Mouse (Mus musculus) forebrain, embryonic 11.5 days (tissue): ENCODE results near the gene Dagla. TPM values are rescaled to one million over a fixed set of nuclear protein-coding genes. Genes with fewer than 3 reads are reported as not detected.
A peak's percentile ranks its signal among the peaks of the same experiment; 100 is the strongest.

Experiments
- ATAC-seq: fragments of 200-750 bp; cut with Nextera tagmentation; replicated peaks from 2 replicates; pipeline ENCODE4 v1.8.0; 2017; ENCODE audit warnings: moderate TSS enrichment; ENCODE audit not compliant: low FRiP score
- DNase-seq: peaks from one replicate; pipeline ENCODE4 v3.0.0-alpha.2; 2017; ENCODE audit warnings: low spot score
- H3K27ac ChIP-seq: fragments of 300-500 bp; sonication (generic); 2 replicates; pipeline ENCODE4 v1.5.1; 2014; ENCODE audit warnings: low read depth, low read length
- H3K27me3 ChIP-seq: fragments of 300-500 bp; sonication (generic); 2 replicates; pipeline ENCODE4 v1.6.1; 2014; ENCODE audit warnings: mild to moderate bottlenecking, low read length, mixed read lengths; ENCODE audit not compliant: control insufficient read depth, insufficient read depth
- H3K36me3 ChIP-seq: fragments of 300-500 bp; sonication (generic); 2 replicates; pipeline ENCODE4 v1.6.1; 2014; ENCODE audit warnings: mild to moderate bottlenecking, low read length, moderate library complexity, mixed read lengths; ENCODE audit not compliant: control insufficient read depth, insufficient read depth
- H3K4me1 ChIP-seq: fragments of 300-500 bp; sonication (generic); replicated peaks from 2 replicates; pipeline ENCODE4 v1.6.1; 2014; ENCODE audit warnings: low read length, mixed read lengths; ENCODE audit not compliant: control insufficient read depth, insufficient read depth
- H3K4me2 ChIP-seq: fragments of 300-500 bp; sonication (generic); 2 replicates; pipeline ENCODE4 v1.6.1; 2014; ENCODE audit warnings: low read depth, mild to moderate bottlenecking, low read length, moderate library complexity, mixed read lengths; ENCODE audit not compliant: severe bottlenecking
- H3K4me3 ChIP-seq: fragments of 300-500 bp; sonication (generic); 2 replicates; pipeline ENCODE4 v1.5.1; 2014; ENCODE audit warnings: low read depth, low read length
- H3K9ac ChIP-seq: fragments of 300-500 bp; sonication (generic); 2 replicates; pipeline ENCODE4 v1.6.1; 2014; ENCODE audit warnings: low read length
- H3K9me3 ChIP-seq: fragments of 300-500 bp; sonication (generic); 2 replicates; pipeline ENCODE4 v1.6.1; 2016; ENCODE audit warnings: low read length, mixed read lengths; ENCODE audit not compliant: control insufficient read depth
- WGBS: fragments of 180-500 bp; shearing (Covaris S2); extraction: QIAGEN DNeasy Blood & Tissue Kit; methylation state at CpG from one replicate; pipeline ENCODE4 v1.1.7; 2014; 5-methylcytosine and 5-hydroxymethylcytosine counted together
- polyA plus RNA-seq: library from polyadenylated mRNA; unstranded; fragments of >200 nt; fragmentation: Nextera tagmentation; extraction: Ambion mirVana; gene quantifications from 2 replicates; pipeline ENCODE4 v1.2.1, GENCODE M21; 2014

Dagla gene
- polyA plus RNA-seq, 1 experiment from 2014 or later = 2.5 TPM

DNA sequence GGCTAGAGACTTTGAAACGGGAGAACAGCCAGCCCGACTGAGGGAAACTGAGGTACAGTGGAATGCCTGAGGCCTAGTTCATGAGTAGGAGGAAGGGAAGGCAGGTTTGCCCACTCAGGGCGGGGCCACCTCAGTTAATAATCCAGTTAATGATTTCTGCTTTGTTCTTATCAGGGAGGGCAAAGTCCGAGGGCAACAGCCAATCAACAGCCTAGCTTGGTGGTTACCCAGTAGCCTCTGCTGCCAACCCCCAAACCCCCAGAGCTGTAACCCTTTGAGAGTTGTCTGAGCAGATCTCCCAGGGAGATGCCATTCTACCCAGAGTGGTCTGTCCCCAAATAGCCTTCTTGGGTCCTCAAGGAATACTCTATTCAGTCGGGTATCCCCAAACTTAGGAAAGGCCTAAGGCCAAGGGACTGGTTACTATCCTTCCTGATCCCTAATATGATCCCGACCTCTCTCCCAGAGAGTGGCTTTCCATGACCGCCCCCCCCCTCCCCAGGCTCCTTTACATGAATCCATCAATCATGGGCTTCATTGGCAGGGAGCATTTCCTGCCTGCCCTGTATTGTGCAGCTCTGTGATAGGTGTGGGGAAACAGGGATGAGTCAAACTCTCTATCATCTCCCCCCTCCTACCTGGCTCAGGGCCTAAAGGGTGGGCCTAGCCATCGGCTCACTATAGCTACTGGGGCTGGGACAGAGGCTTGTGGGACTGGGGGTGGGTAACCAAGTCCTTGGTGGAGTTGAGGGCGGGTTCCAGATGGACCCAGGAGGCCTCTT, 68.7 kb downstream of the Dagla start:
- peaks cover 8% of the 10 kb centered on the region for H3K4me1 ChIP-seq
- ATAC-seq = no peak
- WGBS = 87% methylated on average over 9 of the region's 9 CpGs

DNA sequence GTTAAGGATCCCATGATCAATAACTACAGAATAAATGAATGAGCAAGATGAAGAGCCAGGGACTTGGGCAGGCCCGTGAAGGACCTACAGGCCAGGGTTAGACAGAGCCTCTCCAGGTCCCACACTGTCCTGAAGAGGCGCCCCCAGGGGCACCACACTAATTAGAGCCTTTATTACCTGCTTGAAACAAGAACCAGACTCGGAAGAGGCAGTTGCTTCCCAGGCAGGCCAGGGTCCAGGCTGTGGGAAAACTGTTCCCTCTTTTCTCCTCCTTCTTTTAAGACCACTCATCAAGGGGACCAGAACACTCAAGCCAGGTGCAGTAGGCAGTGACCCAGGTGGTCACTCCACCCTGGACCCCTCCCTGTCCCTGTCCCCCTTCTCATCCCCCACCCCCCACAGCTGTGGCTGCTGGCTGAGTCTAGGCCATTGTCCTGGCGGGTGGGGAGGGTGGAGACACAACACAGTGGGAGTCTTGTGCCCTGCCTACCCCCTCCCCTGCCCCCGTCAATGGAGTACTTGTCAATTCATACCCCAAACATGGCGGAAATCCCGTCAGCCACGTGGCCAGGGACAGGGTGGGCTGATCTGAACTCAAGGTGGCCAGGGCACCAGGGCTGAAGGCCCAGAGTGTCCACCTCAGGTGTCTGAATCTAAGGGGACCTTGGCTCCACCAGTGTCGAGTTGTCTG, 72.2 kb downstream of the Dagla start:
- no peak; the same call in 1 of the 2 replicates for ATAC-seq
- WGBS = 32% methylated on average over 9 of the region's 9 CpGs

More for the DNA sequence above, 68.7 kb downstream of the Dagla start:
- H3K4me2 ChIP-seq = no peak overlapping the region
- H3K36me3 ChIP-seq = no peaks in the 10 kb centered on the region
- H3K4me3 ChIP-seq = no peak overlapping the region
- H3K9ac ChIP-seq = no peak overlapping the region
- DNase-seq = no peak
- H3K9me3 ChIP-seq = no peaks in the 10 kb centered on the region
- H3K27ac ChIP-seq = no peak overlapping the region
- H3K27me3 ChIP-seq = peaks cover 9% of the 10 kb centered on the region

DNA sequence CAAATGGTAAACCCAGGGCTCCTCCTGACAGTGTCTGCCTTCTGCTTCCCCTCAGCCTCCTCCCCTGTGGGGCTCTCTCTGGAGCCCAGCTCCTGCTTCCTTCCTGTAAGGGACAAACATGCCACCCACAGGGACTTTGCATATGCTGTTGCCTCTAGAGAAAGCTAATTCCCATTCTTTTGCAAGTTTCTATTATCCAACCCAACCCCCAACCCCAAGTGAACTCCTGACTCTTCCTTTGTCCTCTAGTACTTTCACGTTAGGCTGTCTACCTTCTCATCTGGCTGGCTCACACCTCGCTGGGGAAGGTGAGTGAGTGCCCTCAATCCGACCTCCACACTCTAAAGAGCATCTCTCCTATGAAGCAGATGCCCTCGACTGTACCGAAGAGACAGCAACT, 72.8 kb downstream of the Dagla start:
- ATAC-seq (no peak), DNase-seq (no peak)
- H3K27me3 ChIP-seq = no peaks in the 10 kb centered on the region
- no peak overlapping the region for H3K9ac ChIP-seq
- H3K9me3 ChIP-seq = no peaks in the 10 kb centered on the region
- no peak overlapping the region for H3K27ac ChIP-seq
- 11% methylated on average over 5 of the region's 5 CpGs for WGBS
- H3K36me3 ChIP-seq = no peaks in the 10 kb centered on the region
- H3K4me1 ChIP-seq = 0 out of 2 replicates have a peak, but pooled peaks cover 3% of the 10 kb centered on the region
- no peak overlapping the region for H3K4me2 ChIP-seq
- H3K4me3 ChIP-seq = no peak overlapping the region

More for the DNA sequence above, 72.2 kb downstream of the Dagla start:
- H3K9me3 ChIP-seq = no peaks in the 10 kb centered on the region
- H3K27me3 ChIP-seq = no peaks in the 10 kb centered on the region
- DNase-seq = no peak
- H3K4me2 ChIP-seq = no peak overlapping the region
- H3K9ac ChIP-seq = no peak overlapping the region
- H3K4me1 ChIP-seq = 0 out of 2 replicates have a peak, but pooled peaks cover 3% of the 10 kb centered on the region
- H3K36me3 ChIP-seq = no peaks in the 10 kb centered on the region
- no peak overlapping the region for H3K27ac ChIP-seq
- no peak overlapping the region for H3K4me3 ChIP-seq

DNA sequence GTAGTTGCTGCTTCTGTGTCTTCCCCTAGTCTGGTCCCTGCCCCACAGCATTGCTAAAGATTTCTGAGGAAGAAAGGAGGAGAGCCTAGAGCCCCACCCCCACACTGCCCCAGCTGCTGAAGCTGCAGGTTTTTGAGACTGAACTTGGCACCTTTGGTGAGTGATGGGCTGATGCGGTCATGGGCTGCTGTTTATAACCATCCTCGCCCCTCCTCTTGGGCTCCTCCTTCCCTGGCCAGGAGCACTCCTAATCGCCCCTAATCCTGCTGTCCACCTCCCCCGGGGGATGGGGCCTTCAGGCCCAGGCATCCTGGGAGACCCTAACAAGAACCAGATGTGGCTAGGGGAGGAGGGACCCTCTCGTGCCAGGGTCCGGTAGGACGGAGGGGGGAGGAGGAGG, 73.7 kb downstream of the Dagla start:
- H3K27ac ChIP-seq = no peak overlapping the region
- H3K9ac ChIP-seq = peak overlapping the region; percentile 5; the same call in 1 of the 2 replicates
- no peak overlapping the region for H3K4me3 ChIP-seq

DNA sequence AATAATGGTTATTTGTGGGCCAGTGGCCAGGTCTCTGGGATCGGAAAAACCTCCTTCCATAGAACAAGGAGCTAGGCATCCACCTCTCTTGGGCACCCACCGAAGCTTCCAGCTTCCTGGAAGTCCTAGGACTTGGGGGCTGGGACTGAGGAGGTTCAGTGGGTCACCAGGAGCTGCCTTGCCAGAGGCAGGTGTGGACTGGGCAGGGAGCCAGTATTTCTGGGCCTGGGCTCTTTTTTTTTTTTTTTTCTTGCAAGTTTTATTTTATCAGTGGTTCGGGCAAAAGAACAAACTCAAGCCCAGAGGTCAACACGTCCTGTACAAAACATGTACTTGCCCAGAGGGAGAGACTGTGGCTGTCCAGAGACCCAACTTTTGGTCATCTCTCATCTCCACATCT, 78.9 kb downstream of the Dagla start:
- H3K9me3 ChIP-seq = no peaks in the 10 kb centered on the region
- H3K9ac ChIP-seq = no peak overlapping the region
- 88% methylated on average over 4 of the region's 4 CpGs for WGBS
- no peak overlapping the region for H3K27ac ChIP-seq
- H3K4me2 ChIP-seq = no peak overlapping the region; the same call in 1 of the 2 replicates
- DNase-seq (no peak), ATAC-seq (no peak)
- H3K36me3 ChIP-seq = no peaks in the 10 kb centered on the region
- H3K27me3 ChIP-seq = no peaks in the 10 kb centered on the region
- H3K4me3 ChIP-seq = no peak overlapping the region
- H3K4me1 ChIP-seq = peaks cover 5% of the 10 kb centered on the region; the same call in 1 of the 2 replicates

More for the DNA sequence above, 73.7 kb downstream of the Dagla start:
- Histone ChIP-seq H3K4me2 (no peak overlapping the region), H3K36me3 (no peaks in the 10 kb centered on the region), H3K27me3 (no peaks in the 10 kb centered on the region), H3K9me3 (no peaks in the 10 kb centered on the region), H3K4me1 (0 out of 2 replicates have a peak, but pooled peaks cover 3% of the 10 kb centered on the region)
- no peak for DNase-seq
- ATAC-seq = no peak
- 9% methylated on average over 7 of the region's 7 CpGs for WGBS

DNA sequence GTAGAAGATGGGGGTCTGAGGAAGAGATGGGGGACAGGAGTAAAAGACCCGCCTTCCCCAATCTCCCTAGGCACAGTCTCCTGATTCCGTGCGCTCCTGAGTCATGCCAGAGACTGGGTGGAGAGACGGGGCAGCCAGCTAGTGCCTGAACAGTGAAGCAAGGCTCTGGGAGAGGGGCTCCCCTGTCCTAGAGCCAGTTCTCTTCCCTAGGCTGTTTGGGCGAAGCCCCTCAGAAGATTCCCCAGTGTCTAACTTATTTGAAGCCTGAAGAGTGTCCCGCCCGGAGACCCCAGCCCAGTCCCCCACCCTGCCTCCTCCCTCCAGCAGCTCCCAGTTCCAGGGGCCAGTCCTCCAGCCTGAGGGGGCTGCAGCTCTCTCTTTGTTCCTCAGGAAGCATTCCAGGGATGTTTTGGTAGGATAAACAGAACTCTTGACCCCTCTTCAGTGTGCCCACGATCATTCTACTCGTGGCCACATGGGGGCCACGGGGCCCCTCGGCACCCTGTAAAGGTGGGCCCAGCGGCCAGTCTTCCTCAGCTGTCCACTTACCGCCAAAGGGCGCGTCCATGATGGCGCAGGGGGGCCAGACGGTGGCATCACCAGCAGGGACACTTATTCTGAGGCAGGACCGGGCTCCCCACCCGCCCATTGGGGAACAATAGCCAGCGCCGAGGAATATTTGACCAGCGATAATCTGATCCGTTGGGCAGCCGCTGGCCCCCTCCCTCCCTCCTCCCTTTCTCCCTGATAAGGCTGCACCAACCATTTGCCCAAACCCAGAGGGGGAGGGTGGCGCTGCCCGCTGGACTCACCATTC, 79.8 kb downstream of the Dagla start:
- no peaks in the 10 kb centered on the region for H3K27me3 ChIP-seq
- no peak overlapping the region for H3K4me3 ChIP-seq
- peaks cover 5% of the 10 kb centered on the region; the same call in 1 of the 2 replicates for H3K4me1 ChIP-seq
- H3K36me3 ChIP-seq = no peaks in the 10 kb centered on the region
- H3K9ac ChIP-seq = peak overlapping the region; percentile 27; the same call in 1 of the 2 replicates
- H3K27ac ChIP-seq = no peak overlapping the region
- no peaks in the 10 kb centered on the region for H3K9me3 ChIP-seq
- DNase-seq (no peak), ATAC-seq (peak; percentile 36; the same call in 1 of the 2 replicates)
- H3K4me2 ChIP-seq = peak overlapping the region; percentile 35
- 31% methylated on average over 26 of the region's 26 CpGs for WGBS

DNA sequence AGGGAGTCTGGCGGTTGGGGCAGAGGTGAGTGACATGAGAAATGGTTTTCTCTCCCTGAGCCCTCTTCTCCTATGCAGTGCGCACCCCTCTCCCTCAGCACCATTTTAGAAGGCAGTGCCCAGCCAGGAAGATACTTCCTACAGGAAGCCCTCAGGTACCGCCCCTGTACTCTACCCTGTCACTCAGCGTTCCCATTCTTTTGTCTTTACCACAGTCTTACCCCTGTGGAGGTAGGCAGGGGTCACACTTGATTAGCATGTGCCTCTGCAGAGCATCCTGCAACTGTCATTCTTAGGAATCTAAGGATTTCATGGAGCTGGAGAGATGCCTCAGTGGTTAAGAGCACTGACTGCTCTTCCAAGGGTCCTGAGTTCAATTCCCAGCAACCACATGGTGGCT, 81.1 kb downstream of the Dagla start:
- Histone ChIP-seq H3K27me3 (no peaks in the 10 kb centered on the region), H3K9me3 (no peaks in the 10 kb centered on the region), H3K4me2 (no peak overlapping the region), H3K4me3 (no peak overlapping the region), H3K4me1 (peaks cover 5% of the 10 kb centered on the region; the same call in 1 of the 2 replicates), H3K27ac (no peak overlapping the region), H3K36me3 (no peaks in the 10 kb centered on the region), H3K9ac (no peak overlapping the region)
- no peak for ATAC-seq
- DNase-seq = no peak
- WGBS = 64% methylated on average over 2 of the region's 4 CpGs

DNA sequence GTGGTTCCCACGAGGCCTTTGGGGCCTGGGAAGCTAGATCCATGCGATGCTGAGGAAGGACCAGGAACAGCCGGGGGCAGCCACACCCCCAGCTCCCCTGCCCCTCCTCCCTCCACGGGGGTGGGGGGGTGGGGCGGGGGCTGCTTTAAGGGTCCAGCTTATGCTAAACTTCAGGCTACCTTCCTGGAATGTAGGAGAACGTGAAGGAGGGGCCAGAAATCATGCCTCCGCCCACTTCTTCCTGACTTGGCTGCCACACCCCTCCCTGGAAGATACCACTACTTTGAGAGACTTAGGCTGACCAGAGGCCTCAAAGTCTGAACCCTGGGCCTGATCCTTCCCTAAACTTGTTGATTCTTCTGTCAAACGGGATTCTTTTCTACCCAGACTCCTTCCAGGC, 82.0 kb downstream of the Dagla start:
- Histone ChIP-seq H3K9me3 (no peaks in the 10 kb centered on the region), H3K4me1 (peaks cover 5% of the 10 kb centered on the region; the same call in 1 of the 2 replicates), H3K36me3 (no peaks in the 10 kb centered on the region), H3K27ac (no peak overlapping the region), H3K9ac (no peak overlapping the region), H3K4me2 (no peak overlapping the region), H3K4me3 (no peak overlapping the region), H3K27me3 (no peaks in the 10 kb centered on the region)
- ATAC-seq = no peak
- 58% methylated on average over 8 of the region's 8 CpGs for WGBS
- DNase-seq = no peak
